Mouse (Mus musculus) retina, postnatal 7 days (tissue): Measurements from ENCODE around the gene Il20rb.

Source experiments
- DNase-seq: peaks from one replicate; pipeline ENCODE4 v3.0.0-alpha.2; 2012; ENCODE audit warnings: low read depth, low spot score

Il20rb gene

DNA sequence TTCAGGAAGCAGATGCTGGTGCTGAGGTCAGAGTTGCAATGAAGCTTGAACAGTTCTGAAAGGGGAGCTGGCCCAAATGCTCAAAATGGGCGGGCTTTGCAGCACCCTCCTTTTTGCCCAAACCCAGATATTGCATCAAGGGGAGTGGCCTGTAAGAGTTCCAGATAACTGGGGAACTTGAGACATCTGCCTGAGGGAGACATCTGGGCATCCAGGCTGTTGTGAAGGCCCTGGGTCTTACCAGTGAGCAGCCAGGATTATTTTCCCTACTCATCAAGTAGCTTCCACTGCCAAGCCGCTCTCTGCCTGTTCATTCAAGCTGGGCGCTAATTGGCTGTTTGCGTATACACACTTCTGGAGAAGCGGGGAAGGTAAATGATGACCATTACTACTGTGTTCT lies at the start of gene Il20rb:
TSS of gene Il20rb (minus strand) at position 358 of the 400 bp plus-strand sequence.
- DNase-seq: no peak

DNA sequence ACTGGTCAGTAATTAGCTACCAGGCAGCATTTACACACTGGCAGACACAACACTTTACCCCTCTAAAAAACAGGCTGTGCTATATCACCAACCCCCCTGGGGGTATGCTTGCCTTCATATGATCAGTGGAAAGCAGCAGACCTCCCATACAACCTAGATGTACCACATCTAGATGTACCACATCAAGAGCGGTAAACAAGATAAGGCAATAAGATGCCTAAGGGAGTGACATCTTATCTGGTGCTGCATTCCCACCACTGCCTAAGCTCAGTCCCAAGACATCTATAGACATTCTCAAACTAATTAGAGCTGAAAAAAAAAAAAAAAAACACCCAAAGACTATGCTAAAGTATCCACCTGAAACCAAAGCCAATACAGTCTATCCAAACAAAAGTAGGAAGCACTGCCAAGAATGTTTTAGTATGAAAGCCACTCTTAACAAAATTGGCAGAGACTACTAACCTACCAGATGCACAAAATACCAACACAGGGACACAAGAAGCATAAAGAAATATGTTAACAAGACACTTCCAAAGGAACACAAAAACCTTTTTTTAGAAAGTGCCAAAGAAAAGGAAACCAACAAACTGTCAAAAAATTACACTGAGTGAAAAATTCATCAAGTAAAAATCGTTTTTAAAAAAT lies 49.2 kb upstream of the Il20rb start:
- no peak for DNase-seq

DNA sequence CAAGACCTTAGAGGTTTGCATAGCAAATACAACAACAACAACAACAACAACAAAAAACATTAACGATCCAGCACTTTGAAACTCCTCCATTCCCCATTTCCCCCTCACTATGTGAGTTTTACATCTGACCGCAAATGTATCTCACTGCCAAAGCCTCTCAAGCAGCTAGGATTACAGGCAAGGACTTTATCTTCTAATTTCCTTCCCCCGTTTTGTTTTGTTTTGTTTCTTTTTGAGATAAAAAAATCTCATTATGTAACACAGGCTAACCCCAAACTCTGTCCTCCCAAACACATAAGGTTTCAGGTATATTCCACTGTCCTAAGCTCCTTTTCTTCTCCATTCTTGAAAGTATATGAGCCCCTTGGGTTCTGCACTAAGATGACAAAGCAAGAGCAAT lies 48.1 kb upstream of the Il20rb start:
- no peak for DNase-seq

GRCm38 (mm10) chr9:100532847-100533505 lies 46.4 kb upstream of the Il20rb start:
- no peak for DNase-seq

GRCm38 (mm10) chr9:100531296-100531695 lies 44.7 kb upstream of the Il20rb start:
- DNase-seq: no peak

DNA sequence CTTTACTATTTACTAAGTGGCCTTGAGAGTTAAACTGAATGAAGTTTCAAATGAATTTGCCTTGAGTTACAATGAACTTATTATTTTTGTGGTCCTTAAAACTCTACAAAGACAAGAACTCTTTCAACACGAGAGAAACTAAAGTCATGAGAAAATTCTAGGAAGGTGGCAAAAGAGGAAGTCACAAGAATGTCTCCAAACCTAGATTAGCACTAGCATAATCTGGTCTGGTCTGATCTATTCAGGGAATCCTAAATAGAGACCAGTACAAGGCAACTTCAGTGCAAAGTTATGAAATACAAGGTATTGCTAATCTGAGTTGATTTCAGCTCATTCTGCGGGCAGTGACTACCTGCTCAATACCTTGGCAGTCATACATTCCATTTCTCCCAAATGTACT lies 38.6 kb upstream of the Il20rb start:
- DNase-seq: no peak

- no peak for DNase-seq
These were observed 35.4 kb upstream of the Il20rb start for GRCm38 (mm10) chr9:100522029-100522428.

GRCm38 (mm10) chr9:100520586-100520985 lies 34.0 kb upstream of the Il20rb start:
- DNase-seq: peak; percentile 48

- DNase-seq: no peak
These were observed 33.4 kb upstream of the Il20rb start for GRCm38 (mm10) chr9:100520012-100520411.

- DNase-seq: no peak
These were observed 21.0 kb upstream of the Il20rb start for GRCm38 (mm10) chr9:100507581-100507980.

DNA sequence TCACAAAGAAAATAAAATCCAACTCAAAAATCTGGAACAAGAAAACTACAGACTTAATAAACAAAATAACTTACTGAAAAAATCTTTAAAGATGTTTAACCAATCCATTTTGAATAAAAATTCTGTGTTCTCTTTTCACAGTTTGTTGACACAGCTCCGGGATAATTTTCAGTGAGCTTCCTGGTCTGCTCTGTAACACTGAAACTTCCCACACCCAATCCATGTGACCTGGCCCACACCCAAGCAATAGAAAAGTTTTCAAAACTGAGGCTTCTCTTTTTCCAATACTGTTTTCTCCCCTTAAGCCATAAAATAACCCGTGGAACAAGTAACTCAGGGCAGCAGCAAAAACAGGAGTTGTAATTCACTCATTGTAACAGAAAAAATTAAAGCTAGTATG lies 20.1 kb upstream of the Il20rb start:
- no peak for DNase-seq

- DNase-seq: no peak
These were observed 18.9 kb upstream of the Il20rb start for GRCm38 (mm10) chr9:100505498-100505897.

DNA sequence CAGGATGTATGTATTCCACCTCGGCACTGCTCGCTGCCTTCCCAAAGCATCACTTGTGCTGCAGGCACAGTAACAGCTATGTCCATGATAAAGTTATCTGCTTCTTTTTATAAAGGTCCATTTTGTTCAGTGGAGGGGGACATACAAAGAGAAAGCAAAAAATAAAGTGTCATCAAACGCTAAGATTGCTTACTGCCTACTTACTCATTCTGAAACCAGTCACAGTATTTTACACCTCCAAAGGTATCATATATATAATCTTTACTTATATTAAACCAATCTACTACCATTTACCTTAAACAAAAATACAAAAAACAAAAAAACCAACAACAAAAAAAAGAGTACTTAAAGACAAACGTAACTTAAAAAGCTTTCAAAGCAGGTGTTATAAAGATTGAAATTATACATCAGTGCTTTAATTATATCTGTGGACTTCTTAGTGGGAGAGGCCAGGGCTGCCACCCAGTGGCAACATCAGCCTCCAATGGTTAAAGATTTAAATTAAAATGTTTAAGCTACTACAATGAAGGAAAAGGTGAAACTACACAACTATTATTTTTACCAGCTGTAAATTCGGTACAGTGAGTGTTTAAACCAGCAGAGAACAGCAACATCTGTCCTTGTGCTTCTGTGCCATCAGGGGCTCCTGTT lies 7.1 kb upstream of the Il20rb start:
- DNase-seq: no peak

GRCm38 (mm10) chr9:100491424-100491823 lies 4.8 kb upstream of the Il20rb start:
- no peak for DNase-seq

DNA sequence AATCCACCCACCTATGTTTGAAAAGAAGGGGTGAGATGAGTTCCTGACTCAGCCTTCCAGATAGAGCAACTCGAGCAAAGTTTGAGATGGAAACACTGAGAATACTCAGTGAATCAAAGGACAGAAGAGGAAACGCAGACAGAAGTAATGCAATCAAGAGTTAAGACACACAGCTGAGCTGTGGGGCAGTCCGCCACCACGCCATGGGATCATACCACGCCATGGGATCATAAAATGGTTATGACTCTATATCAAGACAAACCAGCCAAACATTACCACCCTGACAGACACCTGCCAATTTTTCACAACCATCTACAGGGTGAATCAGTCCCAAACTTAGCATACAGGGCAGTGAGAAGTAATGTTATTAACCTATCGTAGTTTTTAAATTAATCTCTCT lies 2.4 kb upstream of the Il20rb start:
- DNase-seq: no peak

GRCm38 (mm10) chr9:100488056-100488713 lies 1.6 kb upstream of the Il20rb start:
- DNase-seq: no peak

DNA sequence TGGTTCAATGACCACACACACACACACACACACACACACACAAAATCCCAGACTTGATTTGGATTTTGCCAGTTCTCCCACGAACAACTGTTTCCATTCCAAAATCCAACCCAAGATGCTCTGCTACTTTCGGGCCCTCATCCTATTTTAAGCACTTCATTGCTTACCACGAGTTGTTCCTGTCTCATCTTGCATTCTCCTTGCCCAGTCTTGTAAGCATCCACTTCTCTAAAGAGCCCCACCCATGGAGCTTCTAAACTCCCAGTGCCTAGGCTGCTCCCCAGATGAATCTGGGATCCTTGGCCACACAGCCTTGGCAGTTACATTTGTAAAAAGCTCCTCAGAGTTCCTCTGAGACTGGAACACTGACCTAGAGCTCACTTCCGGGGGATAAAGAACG lies 3.3 kb downstream of the Il20rb start:
- no peak for DNase-seq

DNA sequence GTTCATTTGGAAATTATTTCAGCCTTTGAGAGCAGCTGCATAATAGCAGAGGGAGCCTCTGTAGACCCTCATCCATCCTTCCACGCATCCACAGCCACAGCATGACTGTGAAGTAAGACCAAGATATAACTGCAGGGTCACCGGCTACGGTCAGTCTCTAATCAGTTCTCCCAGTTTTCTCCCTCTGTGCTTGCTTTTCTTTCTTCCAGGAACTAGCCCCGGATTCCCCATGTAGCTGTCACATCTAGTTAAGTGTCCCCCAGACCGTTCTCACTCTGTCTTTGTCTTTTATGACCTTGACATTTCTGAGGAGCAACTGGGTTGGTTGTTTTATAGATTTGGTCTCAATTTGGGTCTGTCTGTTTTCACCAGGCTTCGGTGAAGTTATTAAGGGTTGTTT lies 5.0 kb downstream of the Il20rb start:
- no peak for DNase-seq

DNA sequence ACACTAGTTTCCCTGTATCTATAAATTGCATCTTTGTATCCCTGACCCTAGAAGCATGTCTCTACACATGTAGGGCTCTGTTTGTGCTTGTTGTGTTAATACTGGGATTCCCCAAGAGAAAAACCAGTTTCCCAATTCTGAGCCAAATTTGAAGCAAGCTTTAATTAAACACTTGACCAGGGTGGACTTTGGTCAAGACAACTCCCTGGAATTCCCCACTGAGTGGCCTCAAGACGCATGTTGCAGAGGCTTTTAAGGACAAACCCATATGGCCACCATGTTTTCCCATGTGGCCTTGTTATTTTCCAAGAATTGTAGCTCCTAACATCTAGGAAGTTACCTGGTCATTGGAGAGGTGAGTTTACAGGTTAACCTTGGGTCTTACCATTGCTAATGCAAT lies 12.5 kb downstream of the Il20rb start:
- DNase-seq: no peak

DNA sequence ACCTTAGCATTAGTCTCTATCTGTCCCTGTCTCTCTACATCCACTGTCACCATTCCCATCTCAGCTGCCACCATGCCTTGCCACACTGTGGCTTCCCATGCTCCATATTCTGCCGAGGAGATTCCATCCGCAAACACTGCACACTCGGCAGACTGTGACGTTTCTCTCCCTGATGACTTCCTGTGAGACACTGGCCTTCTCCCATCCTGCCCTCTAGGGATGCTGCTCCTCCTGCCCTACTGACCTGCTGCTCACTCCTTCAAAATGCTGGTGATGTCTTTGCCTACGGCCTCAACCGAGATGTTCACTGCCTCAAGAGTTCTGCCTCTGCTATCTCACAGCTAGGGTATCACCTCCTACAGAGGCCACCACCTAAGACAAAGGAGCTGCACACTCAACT lies 13.2 kb downstream of the Il20rb start:
- DNase-seq: no peak

- DNase-seq: no peak
These were observed 13.7 kb downstream of the Il20rb start for GRCm38 (mm10) chr9:100472931-100473330.

GRCm38 (mm10) chr9:100471605-100471953 lies 15.0 kb downstream of the Il20rb start:
- DNase-seq: no peak
